Mouse (Mus musculus) CD4-positive, CD25-positive, alpha-beta regulatory T cell, adult 2 months (primary cell): Measurements from ENCODE around the gene Cnpy2.
A peak's percentile ranks its signal among the peaks of the same experiment; 100 is the strongest.
"Not testable (repeated sequence)": the region's sequence is repeated elsewhere in the genome, so short reads cannot be mapped to it uniquely, and the experiment has no call there.

ENCODE experiments used
- DNase-seq: peaks from one replicate; pipeline ENCODE4 v3.0.0-alpha.2; 2012; ENCODE audit warnings: low read depth, low spot score

Cnpy2 gene

DNA sequence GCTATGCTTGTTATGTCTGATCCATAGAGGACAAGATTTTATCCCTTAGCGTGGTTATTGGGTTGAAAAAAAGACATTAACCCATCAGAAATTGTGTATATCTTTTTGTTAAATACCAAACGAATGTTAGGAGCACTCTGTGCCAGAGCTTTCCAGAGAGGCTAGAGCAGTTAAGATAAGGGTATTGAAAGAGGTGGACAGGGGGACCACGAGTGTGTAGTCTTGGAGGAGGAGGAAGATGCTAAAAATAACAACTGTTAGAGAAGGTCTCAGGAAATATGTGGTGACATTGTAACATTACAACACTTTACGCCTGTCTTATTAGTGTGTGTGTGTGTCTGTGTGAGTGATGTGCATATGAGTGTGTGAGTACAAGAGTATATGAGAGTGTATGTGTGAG is 11.4 kb upstream of the Cnpy2 start:
- no peak for DNase-seq

GRCm38 (mm10) chr10:128315578-128315977 is 6.7 kb upstream of the Cnpy2 start:
- no peak for DNase-seq

DNA sequence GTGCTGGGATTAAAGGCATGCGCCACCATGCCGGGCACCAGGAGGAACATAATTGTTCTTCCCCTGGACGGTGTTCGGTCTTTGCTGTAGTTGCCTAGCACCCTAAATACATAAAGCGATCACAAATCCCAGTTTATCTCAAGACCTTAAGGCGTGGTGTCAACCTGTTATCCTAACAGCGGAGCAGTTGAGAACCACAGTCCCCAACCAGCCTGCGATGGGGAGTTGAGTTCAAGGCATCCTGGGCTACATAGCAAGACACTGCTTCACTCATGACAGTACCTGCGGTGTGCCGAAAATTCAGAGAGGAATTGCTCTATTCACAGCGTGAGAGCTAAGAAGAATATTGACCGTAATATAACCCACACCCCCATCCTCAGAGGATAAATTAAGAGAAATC is 618 bp upstream of the Cnpy2 start:
- no peak for DNase-seq

DNA sequence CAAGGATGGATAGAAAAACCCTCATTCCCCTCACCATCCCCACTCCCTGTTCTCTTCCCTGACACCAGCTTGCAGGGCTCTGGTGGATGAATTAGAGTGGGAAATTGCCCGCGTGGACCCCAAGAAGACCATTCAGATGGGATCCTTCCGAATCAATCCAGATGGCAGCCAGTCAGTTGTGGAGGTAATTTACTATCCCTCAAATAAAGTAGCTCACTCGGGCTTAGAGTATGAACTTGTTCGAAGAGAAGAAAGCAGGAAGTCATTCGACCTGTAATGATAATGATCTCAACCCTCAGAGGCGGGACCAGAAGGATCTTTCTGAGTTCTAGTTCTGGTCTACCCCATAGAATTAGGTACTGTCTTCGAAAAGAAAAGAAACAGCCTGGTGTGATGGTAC is 1.3 kb downstream of the Cnpy2 start:
- DNase-seq: peak; percentile 65

DNA sequence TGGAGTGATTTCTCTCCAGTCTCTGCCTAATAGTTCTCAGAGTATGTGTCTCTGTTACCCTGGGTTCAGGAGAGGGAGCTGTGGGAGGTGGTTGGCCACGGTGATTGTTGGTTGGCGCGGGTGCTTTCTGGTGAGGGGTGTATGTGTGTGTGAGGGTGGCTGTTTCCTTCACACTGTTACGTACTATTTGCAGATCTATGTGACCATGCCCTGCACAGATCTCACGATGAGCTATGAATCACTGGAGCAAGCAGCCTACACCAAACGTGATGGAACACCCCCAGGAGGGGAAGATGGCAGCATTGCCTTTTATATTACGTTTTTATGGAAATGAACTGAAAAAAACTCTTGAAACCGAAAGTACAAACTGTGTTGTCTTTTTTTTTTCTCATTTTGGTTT is 4.6 kb downstream of the Cnpy2 start:
- DNase-seq: no peak

GRCm38 (mm10) chr10:128327610-128328009 is 5.4 kb downstream of the Cnpy2 start:
- DNase-seq: peak; percentile 46

DNA sequence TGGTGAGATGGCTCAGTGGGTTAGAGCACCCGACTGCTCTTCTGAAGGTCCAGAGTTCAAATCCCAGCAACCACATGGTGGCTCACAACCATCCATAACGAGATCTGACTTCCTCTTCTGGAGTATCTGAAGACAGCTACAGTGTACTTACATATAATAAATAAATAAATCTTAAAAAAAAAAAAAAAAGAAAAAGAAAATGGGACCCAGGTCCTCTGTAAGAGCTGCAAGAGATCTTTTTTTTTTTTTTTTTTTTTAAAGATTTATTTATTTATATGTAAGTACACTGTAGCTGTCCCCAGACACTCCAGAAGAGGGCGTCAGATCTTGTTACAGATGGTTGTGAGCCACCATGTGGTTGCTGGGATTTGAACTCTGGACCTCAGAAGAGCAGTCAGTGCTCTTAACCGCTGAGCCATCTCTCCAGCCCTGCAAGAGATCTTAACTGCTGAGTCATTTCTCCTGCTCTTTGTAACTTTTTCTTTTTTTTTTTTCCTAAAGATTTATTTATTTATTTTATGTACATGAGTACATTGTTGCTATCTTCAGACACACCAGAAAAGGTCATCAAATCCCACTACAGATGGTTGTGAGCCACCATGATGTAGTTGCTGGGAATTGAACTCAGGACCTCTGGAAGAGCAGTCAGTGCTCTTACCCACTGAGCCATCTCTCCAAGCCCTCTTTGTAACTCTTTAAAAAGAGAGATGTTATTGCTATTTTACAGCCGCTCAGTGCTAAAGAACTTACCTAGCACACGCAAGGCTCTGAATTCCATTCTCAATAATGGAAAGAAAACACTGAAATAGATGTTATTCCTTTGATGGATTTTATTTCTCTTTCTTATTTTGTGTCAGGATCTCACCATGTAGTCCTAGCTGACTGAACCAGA is 10.3 kb downstream of the Cnpy2 start:
- DNase-seq: not testable (repeated sequence)

GRCm38 (mm10) chr10:128335582-128335981 is 13.3 kb downstream of the Cnpy2 start:
- DNase-seq: peak; percentile 92

DNA sequence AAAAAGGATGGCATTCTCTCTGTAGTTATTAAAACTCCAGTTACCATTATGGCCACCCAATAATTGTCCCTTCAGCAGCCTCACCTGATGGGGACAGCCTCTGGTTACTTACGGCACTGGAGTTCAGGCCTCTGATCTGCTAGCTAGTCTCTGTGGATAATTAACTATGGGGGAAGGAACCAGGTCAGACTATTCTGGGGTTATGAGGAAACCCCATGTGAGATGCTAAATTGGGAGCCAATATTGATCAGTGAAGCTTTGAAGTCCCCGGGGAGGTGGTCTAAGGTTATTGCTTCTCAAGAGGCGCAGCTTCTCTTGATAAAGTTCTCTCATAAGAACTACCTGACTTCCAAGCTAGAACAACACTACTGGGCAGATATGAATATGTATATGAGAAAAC is 13.9 kb downstream of the Cnpy2 start:
- no peak for DNase-seq

GRCm38 (mm10) chr10:128336597-128336996 is 14.3 kb downstream of the Cnpy2 start:
- DNase-seq: no peak

DNA sequence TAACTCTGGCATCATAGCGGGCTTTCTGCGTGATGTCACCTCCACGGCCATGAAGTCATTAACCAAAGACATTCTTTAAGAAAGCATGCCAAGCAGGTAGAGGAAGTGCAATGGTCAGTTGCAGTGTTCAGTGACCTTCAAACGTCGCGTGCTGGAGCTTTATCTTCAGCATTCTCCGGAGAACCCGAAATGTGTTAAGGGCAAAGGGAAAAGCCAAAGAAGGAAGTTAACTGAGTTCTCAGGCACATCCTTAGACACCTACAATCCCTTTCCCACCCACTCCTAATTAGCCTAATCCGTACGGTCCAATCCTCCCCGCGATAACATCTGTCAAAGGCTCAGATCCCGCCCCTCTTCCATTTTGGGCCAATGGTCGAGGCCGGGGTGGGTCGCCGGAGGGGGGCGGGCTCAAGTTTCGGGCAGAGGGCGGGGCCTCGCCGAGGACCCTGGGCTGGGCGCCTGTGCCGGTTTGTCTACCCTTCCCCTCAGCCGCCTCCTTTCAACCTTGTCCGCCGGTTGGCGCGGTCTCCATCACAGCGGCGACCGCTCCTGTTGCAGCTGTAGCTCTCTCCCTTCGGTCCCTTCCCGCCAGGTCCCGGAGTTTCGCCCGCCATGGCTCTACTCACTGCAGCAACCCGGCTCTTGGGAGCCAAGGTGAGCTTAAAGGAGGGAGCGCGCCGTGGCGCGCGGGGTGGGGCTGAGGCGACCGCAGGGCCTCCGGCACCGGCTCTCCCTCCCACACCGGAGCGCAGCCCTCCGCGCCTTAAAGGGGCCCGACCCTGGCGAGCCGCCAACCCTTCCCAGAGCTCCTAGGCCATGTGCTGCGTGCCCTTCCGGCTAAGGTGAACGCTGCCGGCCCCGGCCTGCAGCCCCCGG is 15.3 kb downstream of the Cnpy2 start, which contains the start of gene Cs:
Gene Cs (plus strand): TSS at position 429 of the 876 bp plus-strand sequence.
- DNase-seq: peak; percentile 98

- no peak for DNase-seq
These were observed 16.2 kb downstream of the Cnpy2 start for GRCm38 (mm10) chr10:128338415-128338814.

GRCm38 (mm10) chr10:128338948-128339347 is 16.7 kb downstream of the Cnpy2 start:
- no peak for DNase-seq

DNA sequence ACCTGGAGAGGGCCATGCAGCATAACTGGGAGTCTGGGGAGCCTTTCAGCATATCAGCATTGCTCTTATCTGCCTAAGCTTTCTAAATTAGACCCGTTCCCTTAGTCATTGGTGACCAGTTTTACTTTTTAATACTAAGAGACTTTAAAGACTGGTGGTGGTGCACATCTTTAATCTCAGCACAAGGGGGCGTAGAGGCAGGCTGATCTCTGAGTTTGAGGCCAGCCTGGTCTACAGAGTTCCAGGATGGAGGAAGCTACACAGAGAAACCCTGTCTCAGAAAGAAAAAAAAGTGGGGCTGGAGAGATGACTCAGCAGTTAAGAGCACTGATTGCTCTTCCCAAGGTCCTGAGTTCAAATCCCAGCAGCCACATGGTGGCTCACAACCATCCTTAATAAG is 18.0 kb downstream of the Cnpy2 start:
- peak; percentile 42 for DNase-seq

GRCm38 (mm10) chr10:128343436-128343835 is 21.2 kb downstream of the Cnpy2 start:
- DNase-seq: no peak

GRCm38 (mm10) chr10:128344568-128345275 is 22.5 kb downstream of the Cnpy2 start:
- DNase-seq: peak; percentile 89

DNA sequence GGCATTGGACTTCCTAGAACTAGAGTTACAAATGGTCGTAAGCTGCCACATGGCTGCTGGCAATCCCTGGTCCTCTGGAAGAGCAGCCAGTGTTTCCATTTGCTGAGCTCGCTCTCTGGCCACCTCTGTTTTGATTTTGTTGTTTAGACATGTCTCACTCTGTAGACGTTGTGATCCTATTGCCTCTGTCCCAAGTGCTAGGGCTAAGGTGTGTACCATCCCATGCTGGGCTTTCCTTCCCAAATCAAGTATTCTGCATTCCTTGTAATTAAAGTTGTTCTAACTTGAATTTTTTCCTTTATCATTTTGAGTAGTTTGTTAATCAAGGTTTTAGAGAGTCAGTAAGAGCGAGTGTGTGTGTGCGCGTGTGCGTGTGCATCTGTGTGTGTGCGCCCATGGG is 25.3 kb downstream of the Cnpy2 start:
- no peak for DNase-seq

- DNase-seq: peak; percentile 84
These were observed 36.5 kb downstream of the Cnpy2 start for GRCm38 (mm10) chr10:128358796-128359195.

DNA sequence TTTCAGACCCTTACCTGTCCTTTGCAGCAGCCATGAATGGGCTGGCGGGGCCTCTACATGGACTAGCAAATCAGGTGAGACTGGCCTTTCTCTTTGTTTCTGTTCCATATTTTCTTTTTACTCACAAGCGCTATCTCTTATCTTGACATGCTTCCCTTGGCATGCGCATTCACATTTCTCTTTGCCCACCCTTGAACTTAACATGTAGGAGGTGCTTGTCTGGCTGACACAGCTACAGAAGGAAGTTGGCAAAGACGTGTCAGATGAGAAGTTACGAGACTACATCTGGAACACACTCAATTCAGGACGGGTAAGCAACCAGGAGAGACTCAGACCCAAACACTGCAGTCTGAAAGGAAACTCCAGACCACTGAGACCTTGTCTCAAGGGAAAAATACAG is 37.0 kb downstream of the Cnpy2 start:
- DNase-seq: no peak

DNA sequence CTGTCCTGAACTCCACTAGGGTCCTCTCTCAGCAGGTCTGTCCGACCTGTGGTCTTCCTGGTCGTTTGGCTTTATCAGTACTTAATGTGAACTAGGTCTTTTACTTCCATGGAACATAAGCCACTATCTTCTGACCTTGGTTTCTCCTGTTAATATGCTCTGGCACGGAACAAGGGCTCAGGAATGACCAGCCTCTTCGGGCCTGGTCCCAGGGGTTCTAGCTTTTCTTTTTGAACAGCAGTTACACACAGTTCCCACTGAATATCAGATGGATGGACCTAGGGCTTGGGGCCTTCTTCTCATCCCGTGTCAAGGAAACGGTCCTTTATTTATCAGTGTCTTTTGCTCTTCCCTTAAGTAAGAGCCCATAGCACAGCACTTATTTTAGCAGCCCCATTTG is 39.6 kb downstream of the Cnpy2 start:
- no peak for DNase-seq

DNA sequence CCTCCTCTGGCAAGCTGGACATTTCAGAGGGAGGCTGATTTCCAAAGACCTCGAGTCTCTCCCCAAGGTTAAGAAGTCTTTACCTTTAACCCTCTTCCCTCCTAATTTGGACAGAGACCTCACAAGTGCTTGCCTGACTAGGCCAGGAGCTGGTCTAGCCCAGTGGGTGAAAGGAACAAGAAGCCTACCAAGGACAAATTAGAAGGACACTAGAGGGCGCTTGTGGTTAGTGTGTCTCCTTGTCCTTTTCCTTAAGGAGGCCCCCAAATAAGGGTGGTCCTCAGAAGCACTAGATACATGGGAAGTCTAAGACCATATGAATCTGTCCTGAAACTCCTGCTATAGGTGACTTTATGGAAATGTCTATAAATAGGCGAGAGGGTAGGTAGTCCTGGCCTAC is 40.3 kb downstream of the Cnpy2 start:
- peak; percentile 52 for DNase-seq

DNA sequence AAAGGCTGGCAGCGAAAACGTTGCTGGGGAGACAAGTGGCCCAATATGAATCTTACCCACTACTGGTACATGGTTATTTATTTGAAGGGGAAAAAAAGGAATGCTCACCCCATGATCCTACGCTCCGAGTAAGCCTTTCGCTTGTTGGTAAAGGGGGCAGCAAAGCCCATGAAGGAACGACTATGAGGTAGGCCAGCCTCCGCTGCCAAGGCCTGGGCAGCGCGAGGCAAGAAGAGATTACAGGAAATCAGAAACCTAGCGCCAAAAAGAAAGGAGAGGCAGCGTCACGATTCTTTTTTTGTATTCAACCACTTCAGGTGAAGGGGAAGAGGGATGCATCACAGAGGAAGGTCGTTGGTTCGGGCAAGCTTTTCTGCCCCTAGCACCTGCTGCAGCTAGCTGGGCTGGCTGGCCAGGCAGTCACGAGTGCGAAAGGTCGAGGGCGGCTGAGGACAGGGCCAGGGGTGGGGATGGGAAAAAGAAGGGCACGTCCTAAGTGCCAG is 45.7 kb downstream of the Cnpy2 start:
- no peak for DNase-seq
